Mouse (Mus musculus): ENCODE results near the gene Gm21834.

Gm21834 gene

DNA sequence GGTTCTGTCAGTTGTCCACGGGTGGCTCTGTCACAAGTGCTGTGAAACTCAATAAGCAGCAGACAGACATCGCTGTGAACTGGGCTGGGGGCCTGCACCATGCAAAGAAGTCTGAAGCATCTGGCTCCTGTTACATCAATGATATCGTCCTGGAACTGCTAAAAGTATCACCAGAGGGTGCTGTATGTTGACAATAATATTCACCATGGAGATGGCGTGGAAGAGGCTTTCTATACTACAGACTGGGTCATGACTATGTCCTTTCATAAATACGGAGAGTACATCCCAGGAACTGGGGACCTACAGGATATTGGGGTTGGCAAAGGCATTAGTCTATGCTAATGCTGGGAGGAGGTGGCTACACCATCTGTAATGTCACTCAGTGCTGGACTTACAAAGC lies at the start of gene Gm21834:
Gm21834 (minus strand) TSS at position 101 of the 400 bp plus-strand sequence.
- DNase-seq (ENCODE audit: low read depth) = no peak

DNA sequence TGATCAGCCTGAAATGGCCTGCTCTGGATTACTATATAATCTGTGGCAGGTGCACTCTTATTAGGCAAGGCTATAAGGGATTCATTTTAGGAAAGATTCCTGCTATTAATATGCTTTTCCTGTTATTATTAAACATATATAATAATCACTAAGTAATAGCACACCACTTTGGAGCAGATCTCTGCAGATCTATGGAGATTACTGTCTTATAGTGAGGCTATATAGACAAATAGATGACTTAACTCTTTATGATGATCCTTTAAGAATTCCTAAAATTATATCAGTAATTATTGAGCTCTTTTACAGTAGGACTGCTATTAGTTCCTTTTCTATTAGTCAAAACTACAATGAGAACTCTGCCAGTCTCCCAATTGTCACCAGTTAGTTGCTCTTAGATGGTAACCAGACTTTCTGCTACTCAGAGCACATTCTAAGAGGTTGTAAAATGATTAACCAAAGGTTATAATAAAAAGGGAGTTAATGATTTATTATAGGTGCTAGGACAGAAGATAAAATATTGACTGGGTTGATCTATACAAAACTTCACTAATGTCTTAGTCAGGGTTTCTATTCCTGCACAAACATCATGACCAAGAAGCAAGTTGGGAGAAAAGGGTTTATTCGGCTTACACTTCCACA lies 46.3 kb upstream of the Gm21834 start:
- no peak for DNase-seq (ENCODE audit: low read depth)

DNA sequence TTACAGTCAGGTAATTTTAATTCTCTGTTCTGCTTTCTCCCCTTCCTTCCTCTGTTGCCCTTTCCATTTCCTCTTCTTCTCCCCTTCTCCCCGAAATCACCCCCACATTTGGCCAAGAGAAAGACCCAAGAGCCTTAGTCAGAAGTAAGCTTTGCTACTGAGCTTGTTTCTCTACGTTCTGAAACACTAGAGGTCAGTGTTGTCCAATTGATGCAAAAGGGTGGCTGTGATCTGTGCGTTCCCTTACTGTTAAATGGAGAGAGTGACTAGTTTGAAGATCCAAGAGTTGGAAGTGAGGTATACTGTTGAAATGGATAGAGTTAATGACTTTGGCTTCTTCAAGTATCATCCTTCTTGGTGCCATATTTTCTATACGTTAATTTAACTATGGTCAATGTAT lies 28.9 kb upstream of the Gm21834 start:
- DNase-seq (ENCODE audit: low read depth) = no peak

DNA sequence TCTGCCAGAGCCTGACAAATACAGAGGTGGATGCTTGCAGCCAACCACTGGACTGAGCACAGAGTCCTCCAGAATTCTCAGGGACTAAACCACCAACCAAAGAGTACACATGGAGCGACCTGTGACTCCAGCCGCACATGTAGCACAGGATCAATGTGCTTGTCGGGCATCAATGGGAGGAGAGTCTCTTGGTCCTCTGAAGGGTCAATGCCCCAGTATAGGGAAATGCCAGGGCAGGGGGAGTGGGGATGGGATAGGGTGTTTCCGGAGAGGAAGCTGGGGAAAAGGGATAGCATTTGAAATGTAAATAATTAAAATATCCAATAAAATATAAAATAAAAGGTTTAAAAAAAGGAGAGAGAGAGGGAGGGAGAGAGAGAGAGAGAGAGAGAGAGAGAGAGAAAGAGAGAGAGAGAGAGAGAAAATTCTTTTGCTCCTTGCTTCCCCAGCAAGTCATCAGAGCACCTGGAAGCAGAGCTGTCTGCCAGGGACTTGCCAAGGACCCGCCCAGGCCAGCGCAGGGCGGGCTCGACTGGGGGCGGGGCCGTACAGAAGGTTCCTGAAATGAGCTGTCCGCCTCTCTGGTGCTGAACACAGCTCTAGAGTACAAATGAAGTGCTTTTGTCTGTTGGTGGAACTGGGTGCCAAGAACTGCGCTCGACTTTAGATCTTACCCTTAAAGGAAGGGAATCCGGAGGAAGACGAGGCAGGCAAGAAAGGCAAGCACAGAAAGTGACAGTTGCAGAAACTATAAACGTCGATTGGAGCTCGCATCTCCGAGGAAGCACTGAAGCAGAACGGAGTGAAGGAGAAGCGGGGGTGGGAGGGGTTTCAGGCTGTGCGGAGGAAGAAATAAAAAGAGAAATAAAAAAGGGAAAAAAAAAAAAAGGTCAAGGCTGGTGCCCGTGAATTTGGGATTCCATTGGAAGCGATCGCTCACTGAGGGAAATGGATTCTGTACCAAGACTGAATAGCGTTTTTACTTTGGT lies 26.9 kb upstream of the Gm21834 start, which contains the start of gene Cntnap5c:
Cntnap5c (plus strand) TSS at position 949 of the 989 bp plus-strand sequence.
- DNase-seq (ENCODE audit: low read depth) = no peak

DNA sequence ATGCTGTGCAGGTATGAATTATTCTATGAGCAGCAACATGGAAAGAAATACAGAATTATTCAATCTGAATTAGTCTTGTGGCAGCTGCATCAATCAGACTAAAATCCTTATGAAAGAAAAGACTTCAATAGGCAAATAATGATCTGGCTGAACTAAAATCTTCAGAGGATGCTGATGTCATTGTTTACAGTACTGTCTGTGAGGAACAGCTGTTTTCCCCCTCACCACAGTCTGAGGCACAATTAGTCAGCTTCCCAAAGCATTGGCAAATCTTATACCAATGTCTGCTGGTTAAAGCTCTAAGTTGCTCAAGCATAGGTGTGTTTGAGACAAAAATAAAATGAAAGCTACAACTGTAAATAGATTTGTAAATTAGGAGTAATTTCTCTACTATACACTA lies 25.3 kb upstream of the Gm21834 start:
- DNase-seq (ENCODE audit: low read depth) = no peak

DNA sequence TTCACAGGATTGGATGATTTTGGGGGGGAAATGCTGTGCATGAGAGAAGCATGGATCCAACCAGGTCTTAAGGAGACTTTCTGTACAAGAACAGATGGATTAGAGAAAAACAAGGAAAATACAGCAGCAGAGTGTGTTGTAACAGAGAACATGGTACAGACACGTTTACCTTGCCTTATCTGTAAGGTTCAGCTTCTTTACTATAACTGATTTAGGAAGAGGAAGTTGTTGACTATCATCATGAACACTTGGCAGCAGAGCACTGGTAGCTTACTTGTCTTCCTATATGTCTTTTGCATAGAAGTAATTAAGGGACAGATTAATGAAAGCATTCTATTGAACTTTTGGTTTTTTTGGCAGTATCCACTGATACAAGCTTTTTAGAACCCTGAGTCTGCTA lies 16.0 kb upstream of the Gm21834 start:
- DNase-seq (ENCODE audit: low read depth) = no peak

DNA sequence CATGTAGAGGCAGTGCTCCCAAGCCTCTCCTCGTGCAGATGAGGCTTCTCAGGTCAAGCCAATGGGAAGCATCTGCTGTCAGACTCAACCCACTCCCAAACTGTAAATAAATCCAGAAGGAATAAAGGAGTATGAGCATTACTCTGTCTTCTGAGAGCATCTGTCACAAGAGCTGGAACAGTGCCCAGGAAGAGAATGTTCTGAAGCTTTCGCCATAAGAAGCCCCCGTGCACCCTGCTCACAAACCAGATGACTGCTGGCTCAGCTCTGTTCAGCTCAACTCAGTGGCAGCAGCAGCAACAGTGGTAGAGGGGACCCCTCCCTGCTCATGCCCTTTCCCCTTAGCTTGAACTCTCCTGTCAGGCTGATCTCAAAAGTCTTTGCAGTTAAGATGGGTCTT lies 47.2 kb downstream of the Gm21834 start:
- no peak for DNase-seq (ENCODE audit: low read depth)
